Mouse (Mus musculus): Measurements from ENCODE around the gene Utrn.
A peak's percentile ranks its signal among the peaks of the same experiment; 100 is the strongest.

- TF ChIP-seq CTCF (IDR thresholded peaks at IDR 0.05; ENCODE audit: borderline replicate concordance, insufficient read depth, low read depth, low read length) = peak; percentile 21; the same call in 1 of the 2 replicates
- TF ChIP-seq POLR2A (IDR thresholded peaks at IDR 0.05; ENCODE audit: borderline replicate concordance, insufficient read depth, low read length) = no peak
These were observed 155.8 kb downstream of the Utrn start for GRCm38 (mm10) chr10:12713236-12713855.
